Mouse (Mus musculus): Measurements from ENCODE around the gene 0610040J01Rik.

Gene 0610040J01Rik

GRCm38 (mm10) chr5:63811819-63812508 lies at the start of gene 0610040J01Rik:
TSS of gene 0610040J01Rik (plus strand) at chr5:63812363.
- peak; percentile 56 to 58 for DNase-seq (ENCODE audit: low spot score in 2 of 2)

- no peak for DNase-seq (ENCODE audit: low spot score in 2 of 2)
Observed at GRCm38 (mm10) chr5:63765886-63766285, 46.3 kb upstream of the 0610040J01Rik start.

GRCm38 (mm10) chr5:63766715-63767114 lies 45.4 kb upstream of the 0610040J01Rik start:
- peak; percentile 15 to 31 for DNase-seq (ENCODE audit: low spot score in 2 of 2)

- no peak for DNase-seq (ENCODE audit: low spot score in 2 of 2)
Observed at GRCm38 (mm10) chr5:63767464-63767863, 44.7 kb upstream of the 0610040J01Rik start.

- DNase-seq (ENCODE audit: low spot score in 2 of 2), result no peak
Observed at GRCm38 (mm10) chr5:63768220-63768619, 43.9 kb upstream of the 0610040J01Rik start.

GRCm38 (mm10) chr5:63772971-63773370 lies 39.2 kb upstream of the 0610040J01Rik start:
- no peak for DNase-seq (ENCODE audit: low spot score in 2 of 2)

GRCm38 (mm10) chr5:63773603-63774002 lies 38.6 kb upstream of the 0610040J01Rik start:
- DNase-seq (ENCODE audit: low spot score in 2 of 2), result no peak

- no peak for DNase-seq (ENCODE audit: low spot score in 2 of 2)
Observed at GRCm38 (mm10) chr5:63788156-63788826, 23.9 kb upstream of the 0610040J01Rik start.

GRCm38 (mm10) chr5:63812509-63812865 lies 324 bp downstream of the 0610040J01Rik start:
- DNase-seq (ENCODE audit: low spot score in 2 of 2), result no peak

- no peak for DNase-seq (ENCODE audit: low spot score in 2 of 2)
Observed at GRCm38 (mm10) chr5:63816643-63817042, 4.5 kb downstream of the 0610040J01Rik start.

- no peak for DNase-seq (ENCODE audit: low spot score in 2 of 2)
Observed at GRCm38 (mm10) chr5:63817270-63817669, 5.1 kb downstream of the 0610040J01Rik start.

- no peak for DNase-seq (ENCODE audit: low spot score in 2 of 2)
Observed at GRCm38 (mm10) chr5:63818975-63819374, 6.8 kb downstream of the 0610040J01Rik start.

- DNase-seq (ENCODE audit: low spot score in 2 of 2), result no peak
Observed at GRCm38 (mm10) chr5:63819519-63819918, 7.4 kb downstream of the 0610040J01Rik start.

GRCm38 (mm10) chr5:63821176-63821575 lies 9.0 kb downstream of the 0610040J01Rik start:
- DNase-seq (ENCODE audit: low spot score in 2 of 2), result no peak

- no peak for DNase-seq (ENCODE audit: low spot score in 2 of 2)
Observed at GRCm38 (mm10) chr5:63821860-63822259, 9.7 kb downstream of the 0610040J01Rik start.

GRCm38 (mm10) chr5:63823362-63824332 lies 11.5 kb downstream of the 0610040J01Rik start:
- DNase-seq (ENCODE audit: low spot score in 2 of 2), result no peak

- no peak for DNase-seq (ENCODE audit: low spot score in 2 of 2)
Observed at GRCm38 (mm10) chr5:63824599-63825350, 12.6 kb downstream of the 0610040J01Rik start.

- DNase-seq (ENCODE audit: low spot score in 2 of 2), result no peak
Observed at GRCm38 (mm10) chr5:63825881-63826280, 13.7 kb downstream of the 0610040J01Rik start.

GRCm38 (mm10) chr5:63827006-63827405 lies 14.8 kb downstream of the 0610040J01Rik start:
- peak; percentile 55 to 62 for DNase-seq (ENCODE audit: low spot score in 2 of 2)

GRCm38 (mm10) chr5:63827415-63828053 lies 15.4 kb downstream of the 0610040J01Rik start:
- no peak for DNase-seq (ENCODE audit: low spot score in 2 of 2)

All from spleen, postnatal 36 days (tissue).